Mouse (Mus musculus): ENCODE results near the gene Sgms1. TPM values are rescaled to one million over a fixed set of nuclear protein-coding genes. Genes with fewer than 3 reads are reported as not detected.

Gene Sgms1
- polyA plus RNA-seq, 1 experiment, result 53.7 TPM

DNA sequence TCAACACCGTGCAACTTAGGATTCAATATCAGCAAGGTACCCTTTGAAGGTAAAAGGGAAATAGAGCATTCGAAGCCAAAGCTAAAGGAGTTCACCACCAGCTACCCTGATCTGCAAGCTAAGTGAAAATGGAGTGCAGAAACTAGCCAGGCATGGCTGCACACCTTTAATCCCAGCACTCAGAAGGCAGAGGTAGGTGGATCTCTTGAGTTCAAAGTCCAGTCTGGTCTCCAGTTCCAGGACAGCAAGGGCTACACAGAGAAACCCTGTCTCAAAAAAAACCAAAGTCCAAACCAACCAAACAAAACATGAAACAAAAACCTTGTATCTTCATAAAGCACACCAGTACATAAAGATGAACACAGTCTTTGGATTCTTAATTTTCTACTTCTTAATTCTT is 269.8 kb downstream of the Sgms1 start:
- Histone ChIP-seq H3K4me3 (replicated peaks; ENCODE audit: extremely low read depth, low read depth, low read length) (no peak overlapping the region), H3K4me1 (ENCODE audit: control insufficient read depth, insufficient read depth, low read length) (no peaks in the 10 kb centered on the region)
- WGBS, result 84% methylated on average over 2 of the region's 2 CpGs
- TF ChIP-seq POLR2A (IDR thresholded peaks at IDR 0.05; ENCODE audit: borderline replicate concordance, extremely low read depth, low read depth, low read length), result no peak
- TF ChIP-seq CTCF (IDR thresholded peaks at IDR 0.05; ENCODE audit: insufficient read depth, low read length), result no peak
- no peak for DNase-seq

DNA sequence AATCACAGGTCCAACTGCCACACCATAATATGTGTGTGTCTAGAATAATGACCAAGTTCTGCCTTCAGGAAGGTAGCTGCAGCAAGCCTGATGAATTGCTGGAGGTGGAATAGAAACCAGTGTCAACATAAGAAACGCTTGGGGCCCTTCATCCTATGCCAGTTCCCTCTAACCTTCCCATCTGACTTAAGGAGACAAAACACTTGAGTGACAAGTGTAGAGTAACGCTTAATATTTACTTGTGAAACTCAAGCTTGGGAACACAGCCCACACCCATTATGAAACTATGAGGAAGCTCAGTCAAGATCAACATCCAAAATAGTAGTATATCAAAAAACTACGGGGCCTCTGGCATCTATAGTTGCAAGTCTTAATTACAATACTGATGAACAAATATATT is 271.0 kb downstream of the Sgms1 start:
- Histone ChIP-seq H3K4me1 (ENCODE audit: control insufficient read depth, insufficient read depth, low read length) (no peaks in the 10 kb centered on the region), H3K4me3 (replicated peaks; ENCODE audit: extremely low read depth, low read depth, low read length) (no peak overlapping the region)
- TF ChIP-seq POLR2A (IDR thresholded peaks at IDR 0.05; ENCODE audit: borderline replicate concordance, extremely low read depth, low read depth, low read length), result no peak
- no peak for TF ChIP-seq CTCF (IDR thresholded peaks at IDR 0.05; ENCODE audit: insufficient read depth, low read length)
- 47% methylated on average over 3 of the region's 3 CpGs for WGBS
- no peak for DNase-seq

DNA sequence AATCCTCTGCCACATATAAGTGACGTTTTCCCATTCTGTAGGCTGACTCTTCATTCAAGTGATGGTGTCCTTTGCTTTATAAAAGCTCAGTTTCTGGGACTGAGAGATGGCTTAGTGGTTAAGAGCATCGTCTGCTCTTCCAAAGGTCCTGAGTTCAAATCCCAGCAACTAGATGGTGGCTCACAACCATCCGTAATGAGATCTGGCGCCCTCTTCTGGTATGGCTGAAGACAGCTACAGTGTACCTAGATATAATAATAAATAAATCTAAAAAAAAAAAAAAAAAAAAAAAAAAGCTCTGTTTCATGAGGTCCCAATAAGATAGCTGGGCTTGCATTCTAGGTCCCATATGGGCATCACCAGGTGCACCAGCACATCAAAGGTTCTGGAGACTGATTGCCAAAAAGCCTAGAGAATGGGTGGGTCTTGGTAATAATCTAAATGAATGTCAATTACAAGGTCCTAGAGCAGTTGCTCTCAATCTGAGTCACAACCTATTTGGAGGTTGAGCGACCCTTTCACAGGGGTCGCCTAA is 272.0 kb downstream of the Sgms1 start:
- WGBS, result 87% methylated on average over 6 of the region's 6 CpGs
- TF ChIP-seq POLR2A (IDR thresholded peaks at IDR 0.05; ENCODE audit: borderline replicate concordance, extremely low read depth, low read depth, low read length) (no peak), CTCF (IDR thresholded peaks at IDR 0.05; ENCODE audit: insufficient read depth, low read length) (no peak)
- no peak for DNase-seq
- Histone ChIP-seq H3K4me3 (replicated peaks; ENCODE audit: extremely low read depth, low read depth, low read length) (no peak overlapping the region), H3K4me1 (ENCODE audit: control insufficient read depth, insufficient read depth, low read length) (no peaks in the 10 kb centered on the region)

DNA sequence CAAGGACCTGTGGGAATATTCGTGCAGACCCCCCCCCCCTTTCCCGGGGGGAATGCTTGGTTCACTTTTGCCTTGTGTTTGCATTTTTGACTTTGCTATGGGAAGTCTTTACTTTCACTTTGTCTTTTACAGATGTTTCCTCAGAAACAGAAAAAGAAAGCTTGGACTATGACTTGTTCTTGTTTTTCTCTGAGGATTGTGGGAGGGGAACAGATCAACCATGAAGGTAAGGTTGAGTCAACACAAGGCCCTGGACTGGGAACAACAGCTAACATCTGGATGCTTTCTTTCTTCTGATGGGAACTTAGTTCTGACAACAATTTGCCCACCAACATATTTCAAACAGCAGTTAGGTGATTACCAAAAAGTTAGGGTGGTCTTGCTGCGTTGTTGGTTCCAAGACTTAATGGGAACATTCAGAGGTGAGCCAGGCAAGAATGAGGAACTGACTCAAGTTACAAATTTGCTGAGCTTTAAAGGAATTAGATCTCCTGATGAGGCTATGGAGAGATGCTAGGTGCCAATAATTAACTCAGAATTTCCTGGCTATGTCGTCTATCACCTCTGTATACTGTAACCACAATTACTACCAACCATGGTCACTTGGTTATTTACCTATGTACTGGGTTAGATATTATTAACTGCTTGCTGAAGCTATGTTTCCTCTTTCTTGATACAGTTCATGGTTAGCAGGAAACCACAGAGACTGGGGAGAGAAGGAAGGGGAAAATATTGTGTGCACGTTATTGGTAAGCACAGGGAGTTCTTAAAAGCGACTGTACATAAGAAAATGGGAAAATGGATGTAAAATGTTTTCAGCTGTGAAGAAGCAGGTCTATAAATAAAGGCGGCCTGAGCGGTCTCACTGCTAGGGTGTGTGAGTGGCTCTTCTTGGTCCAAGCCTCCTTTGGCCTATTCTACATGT is 277.4 kb downstream of the Sgms1 start:
- no peaks in the 10 kb centered on the region; the same call in none of the 2 replicates for H3K4me1 ChIP-seq (ENCODE audit: control insufficient read depth, insufficient read depth, low read length)
- H3K4me3 ChIP-seq (replicated peaks; ENCODE audit: extremely low read depth, low read depth, low read length), result no peak overlapping the region
- 71% methylated on average over 8 of the region's 8 CpGs for WGBS
- TF ChIP-seq POLR2A (IDR thresholded peaks at IDR 0.05; ENCODE audit: borderline replicate concordance, extremely low read depth, low read depth, low read length) (no peak), CTCF (IDR thresholded peaks at IDR 0.05; ENCODE audit: insufficient read depth, low read length) (no peak)
- DNase-seq, result no peak

DNA sequence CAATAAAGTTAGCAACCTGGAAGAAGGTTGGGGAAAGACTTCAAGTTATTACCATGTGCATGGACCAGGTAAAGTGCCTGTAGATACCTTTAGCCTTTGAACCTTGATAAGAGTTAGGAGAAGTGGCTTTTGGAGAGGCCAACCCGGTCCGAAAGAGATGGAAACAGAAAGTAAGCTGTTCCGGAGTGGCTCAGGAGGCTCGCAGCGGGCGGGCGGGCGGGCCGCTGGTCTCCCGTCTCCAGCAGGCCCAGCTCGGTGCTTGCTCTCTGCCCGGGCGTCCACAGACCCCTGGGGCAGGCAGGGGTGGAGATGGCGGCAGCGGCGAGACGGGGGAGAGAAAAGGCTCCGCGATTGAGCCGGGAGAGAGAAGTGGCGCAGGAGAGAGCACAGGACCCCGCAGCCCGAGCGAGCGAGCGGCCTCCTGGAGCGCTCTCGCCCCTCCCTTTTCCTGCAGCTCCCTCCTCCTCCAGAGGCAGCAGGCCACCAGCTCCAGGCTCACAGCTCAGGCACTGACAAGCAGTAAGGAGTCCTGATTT is 281.7 kb downstream of the Sgms1 start, which contains the start of gene Asah2:
Gene Asah2, minus strand, starts transcription at position 441 of the 536 bp plus-strand sequence.
- WGBS, result under 1% methylated on average over 28 of the region's 28 CpGs
- TF ChIP-seq POLR2A (IDR thresholded peaks at IDR 0.05; ENCODE audit: borderline replicate concordance, extremely low read depth, low read depth, low read length), result peak; percentile 81; the same call in 1 of the 2 replicates
- peak; percentile 11; the same call in 1 of the 2 replicates for TF ChIP-seq CTCF (IDR thresholded peaks at IDR 0.05; ENCODE audit: insufficient read depth, low read length)
- peak within 1 kb of the TSS; percentile 88 for H3K4me3 ChIP-seq (replicated peaks; ENCODE audit: extremely low read depth, low read depth, low read length)
- H3K4me1 ChIP-seq (ENCODE audit: control insufficient read depth, insufficient read depth, low read length), result peaks cover 6% of the 10 kb centered on the region
- peak; percentile 88 for DNase-seq

DNA sequence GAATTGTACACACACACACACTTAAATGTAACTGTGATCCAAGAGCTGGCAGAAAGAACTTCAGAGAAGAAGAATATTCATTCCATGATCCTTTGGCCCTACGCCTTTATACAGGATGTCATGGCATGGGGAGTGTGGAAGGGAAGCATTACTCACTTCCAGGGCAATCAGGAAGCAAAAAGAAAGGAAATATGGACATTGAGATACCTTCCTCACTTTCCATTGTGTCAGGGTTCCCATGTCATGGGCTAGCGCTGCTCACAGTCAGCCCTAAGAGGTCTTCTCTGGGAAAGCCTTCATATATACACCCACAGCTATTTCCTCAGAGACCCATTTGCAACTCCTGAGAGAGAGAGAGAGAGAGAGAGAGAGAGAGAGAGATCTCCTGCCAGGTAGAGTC is 282.8 kb downstream of the Sgms1 start:
- H3K4me1 ChIP-seq (ENCODE audit: control insufficient read depth, insufficient read depth, low read length), result peaks cover 6% of the 10 kb centered on the region
- no peak overlapping the region for H3K4me3 ChIP-seq (replicated peaks; ENCODE audit: extremely low read depth, low read depth, low read length)
- TF ChIP-seq CTCF (IDR thresholded peaks at IDR 0.05; ENCODE audit: insufficient read depth, low read length), result no peak
- TF ChIP-seq POLR2A (IDR thresholded peaks at IDR 0.05; ENCODE audit: borderline replicate concordance, extremely low read depth, low read depth, low read length), result no peak
- WGBS, result 57% methylated on average over 2 of the region's 2 CpGs
- no peak for DNase-seq

DNA sequence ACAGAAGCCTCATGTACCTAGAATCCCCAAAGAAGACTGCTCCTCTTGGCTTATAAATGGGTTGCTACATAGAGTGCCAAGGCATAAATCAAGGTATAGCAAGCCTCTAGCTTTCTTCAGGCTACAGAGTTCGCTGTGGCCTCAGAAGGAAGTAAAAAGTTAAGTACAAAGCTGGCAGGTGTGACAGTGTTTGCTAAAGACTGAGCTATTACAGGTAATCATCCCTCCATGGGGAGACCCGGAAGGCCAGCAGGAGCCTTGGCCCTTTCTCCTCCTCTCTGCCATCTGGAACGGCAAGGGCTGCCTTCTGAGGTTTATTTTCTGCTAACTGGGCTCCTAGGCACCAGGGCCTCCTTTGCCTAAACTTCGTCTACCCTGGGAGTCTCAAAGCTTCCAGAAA is 285.3 kb downstream of the Sgms1 start:
- no peak overlapping the region for H3K4me3 ChIP-seq (replicated peaks; ENCODE audit: extremely low read depth, low read depth, low read length)
- 78% methylated on average over 4 of the region's 4 CpGs for WGBS
- TF ChIP-seq POLR2A (IDR thresholded peaks at IDR 0.05; ENCODE audit: borderline replicate concordance, extremely low read depth, low read depth, low read length), result no peak
- no peak for TF ChIP-seq CTCF (IDR thresholded peaks at IDR 0.05; ENCODE audit: insufficient read depth, low read length)
- DNase-seq, result no peak
- peaks cover 6% of the 10 kb centered on the region for H3K4me1 ChIP-seq (ENCODE audit: control insufficient read depth, insufficient read depth, low read length)

DNA sequence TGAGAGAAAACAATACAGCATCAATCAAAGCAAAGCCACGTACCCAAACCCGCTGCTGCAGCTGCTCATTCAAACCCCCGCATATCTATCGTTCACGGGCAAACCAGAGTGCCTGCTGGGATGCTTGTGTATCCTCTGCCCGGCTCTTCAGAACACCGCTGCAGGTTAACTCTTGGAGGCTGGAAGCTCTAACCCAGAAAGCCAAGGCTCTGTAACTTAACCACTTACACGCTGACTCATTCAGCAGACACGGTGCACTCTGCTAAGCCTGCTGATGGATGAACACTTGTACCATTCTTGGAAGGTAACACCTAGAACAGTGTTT is 286.6 kb downstream of the Sgms1 start:
- WGBS, result 36% methylated on average over 9 of the region's 9 CpGs
- no peak overlapping the region for H3K4me3 ChIP-seq (replicated peaks; ENCODE audit: extremely low read depth, low read depth, low read length)
- no peak for TF ChIP-seq POLR2A (IDR thresholded peaks at IDR 0.05; ENCODE audit: borderline replicate concordance, extremely low read depth, low read depth, low read length)
- no peak for TF ChIP-seq CTCF (IDR thresholded peaks at IDR 0.05; ENCODE audit: insufficient read depth, low read length)
- H3K4me1 ChIP-seq (ENCODE audit: control insufficient read depth, insufficient read depth, low read length), result peaks cover 6% of the 10 kb centered on the region
- no peak for DNase-seq

DNA sequence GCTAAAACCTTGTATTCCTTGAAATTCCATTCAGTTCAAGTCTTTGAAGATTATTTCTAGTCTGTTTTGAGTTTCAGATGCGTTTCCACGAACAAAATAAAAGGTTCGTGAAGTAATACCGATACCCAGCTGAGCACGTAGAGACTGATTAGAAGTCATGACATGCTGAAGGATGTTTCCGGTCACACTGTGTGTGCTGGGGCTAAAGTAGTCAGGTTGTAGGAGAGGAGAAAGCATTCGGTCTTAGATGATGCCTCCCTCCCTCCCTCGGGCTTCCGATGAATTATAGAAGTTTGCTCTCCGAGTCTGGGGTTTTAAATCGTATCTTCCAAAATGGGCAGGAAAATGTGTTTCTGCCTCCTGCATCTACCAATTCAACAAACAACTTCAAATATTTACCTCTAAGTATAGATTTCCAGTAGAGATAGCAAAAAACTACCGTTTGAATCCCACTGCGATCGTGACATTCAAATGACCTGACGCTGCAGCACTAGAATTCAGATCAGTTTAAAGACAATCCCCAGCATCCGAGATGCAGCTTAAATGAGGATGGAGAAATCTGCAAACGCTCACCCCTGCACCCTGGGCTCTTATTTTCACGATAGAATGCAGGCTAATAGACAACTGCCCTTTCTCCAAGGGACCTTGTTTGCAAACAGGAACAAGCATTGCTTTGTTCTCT is 287.1 kb downstream of the Sgms1 start:
- TF ChIP-seq CTCF (IDR thresholded peaks at IDR 0.05; ENCODE audit: insufficient read depth, low read length) (no peak), POLR2A (IDR thresholded peaks at IDR 0.05; ENCODE audit: borderline replicate concordance, extremely low read depth, low read depth, low read length) (no peak)
- DNase-seq, result no peak
- H3K4me3 ChIP-seq (replicated peaks; ENCODE audit: extremely low read depth, low read depth, low read length), result no peak overlapping the region
- peaks cover 6% of the 10 kb centered on the region for H3K4me1 ChIP-seq (ENCODE audit: control insufficient read depth, insufficient read depth, low read length)
- 51% methylated on average over 18 of the region's 18 CpGs for WGBS

Measured in lung, adult 2 months (tissue).